Mouse (Mus musculus) cortical plate, adult 2 months (tissue): Measurements from ENCODE around the gene Dner. TPM values are rescaled to one million over a fixed set of nuclear protein-coding genes. Genes with fewer than 3 reads are reported as not detected.

Experiments used
- H3K27ac ChIP-seq: fragments of 200-500 bp; 2 replicates; pipeline ENCODE4 v1.5.1; 2012; ENCODE audit warnings: low read length, control low read depth, inconsistent platforms; ENCODE audit not compliant: insufficient read depth
- H3K4me1 ChIP-seq: fragments of 200-500 bp; 2 replicates; pipeline ENCODE4 v1.6.1; 2011; ENCODE audit warnings: low read length; ENCODE audit not compliant: control insufficient read depth, insufficient read depth
- H3K4me3 ChIP-seq: fragments of 200-500 bp; 2 replicates; pipeline ENCODE4 v1.5.1; 2011; ENCODE audit warnings: mild to moderate bottlenecking, low read length, control low read depth; ENCODE audit not compliant: insufficient read depth
- CTCF ChIP-seq: fragments of 200-500 bp; IDR thresholded peaks from 2 replicates; pipeline ENCODE4 v1.5.1; 2011; ENCODE audit warnings: mild to moderate bottlenecking, control low read depth, low read length; ENCODE audit not compliant: insufficient read depth; ENCODE audit errors: extremely low read depth
- POLR2A ChIP-seq: fragments of 200-500 bp; IDR thresholded peaks from 2 replicates; pipeline ENCODE4 v1.6.1; 2011; ENCODE audit warnings: mild to moderate bottlenecking, low read length, control low read depth; ENCODE audit not compliant: insufficient read depth; ENCODE audit errors: extremely low read depth
- polyA plus RNA-seq: library from polyadenylated mRNA; depleted of rRNA; stranded (reverse); fragments of >200 nt; gene quantifications from 2 replicates; pipeline ENCODE4 v1.2.3, GENCODE M21; 2012; rRNA removed

The Dner gene
- polyA plus RNA-seq, 1 experiment, result 75.0 TPM

DNA sequence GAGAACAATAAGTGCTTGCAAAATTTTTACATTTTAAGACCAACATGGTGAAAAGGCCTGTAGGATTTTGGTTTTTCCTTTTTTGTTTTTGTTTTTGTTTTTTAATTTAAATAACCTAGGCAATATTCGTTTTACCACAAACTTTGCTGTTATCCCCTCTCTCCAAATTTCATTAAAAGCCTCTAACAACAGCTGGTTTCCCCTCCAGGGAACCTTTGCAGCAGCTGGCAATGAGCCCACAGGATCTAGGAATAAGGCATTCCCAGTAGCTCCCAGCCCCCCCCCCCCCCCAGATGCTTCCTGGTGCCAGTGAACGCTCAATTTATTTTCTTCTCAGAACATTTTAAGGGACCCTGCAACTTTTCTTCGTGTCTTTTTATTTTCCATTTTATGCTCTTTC is 370.7 kb downstream of the Dner start:
- Histone ChIP-seq H3K4me3 (no peak overlapping the region), H3K27ac (no peak overlapping the region), H3K4me1 (peaks cover 1% of the 10 kb centered on the region; the same call in 1 of the 2 replicates)
- TF ChIP-seq POLR2A (no peak), CTCF (no peak)

DNA sequence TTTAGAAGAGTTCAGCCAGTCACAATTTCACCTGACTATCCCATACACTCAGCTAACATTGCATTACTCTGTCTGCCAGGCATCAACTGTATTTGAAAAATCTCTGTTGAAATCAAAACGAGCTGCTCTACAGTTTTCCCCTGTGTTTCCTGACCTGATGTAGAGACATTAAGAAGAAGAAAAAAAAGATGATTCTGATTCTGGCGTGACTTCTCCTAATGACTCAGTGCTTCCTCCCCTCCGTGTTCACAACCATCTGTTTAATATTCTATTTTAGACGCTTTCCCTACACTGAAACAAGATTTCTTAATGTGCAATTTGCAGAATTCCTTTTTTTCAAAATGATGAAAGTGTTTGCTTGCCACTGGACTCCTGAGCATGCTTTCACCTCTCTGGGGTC is 374.7 kb downstream of the Dner start:
- Histone ChIP-seq H3K4me3 (no peak overlapping the region), H3K4me1 (peaks cover 1% of the 10 kb centered on the region; the same call in 1 of the 2 replicates), H3K27ac (no peak overlapping the region)
- TF ChIP-seq POLR2A (no peak), CTCF (no peak)

Other genes with a start within 250 kb of the Dner start
- 8.0 and 9.7 TPM in 2 replicates for gene Fbxo36, start 143.6 kb upstream of the Dner start, polyA plus RNA-seq
- gene Trip12, start 144.3 kb upstream of the Dner start, polyA plus RNA-seq, result 78.2 and 82.1 TPM in 2 replicates
- gene Slc16a14, start 238.9 kb upstream of the Dner start, polyA plus RNA-seq, result 4.7 and 5.9 TPM in 2 replicates